Mouse (Mus musculus) hindbrain, embryonic 16.5 days (tissue): ENCODE data around the gene Msrb3. TPM values are rescaled to one million over a fixed set of nuclear protein-coding genes. Genes with fewer than 3 reads are reported as not detected.
A peak's percentile ranks its signal among the peaks of the same experiment; 100 is the strongest.
"Not testable (repeated sequence)": the region's sequence is repeated elsewhere in the genome, so short reads cannot be mapped to it uniquely, and the experiment has no call there.

ENCODE experiments used
- ATAC-seq: fragments of 200-750 bp; cut with Nextera tagmentation; 2 replicates; pipeline ENCODE4 v1.8.0; 2017; ENCODE audit warnings: moderate TSS enrichment, moderate library complexity
- H3K27ac ChIP-seq: fragments of 300-500 bp; sonication (generic); 2 replicates; pipeline ENCODE4 v1.5.1; 2014; ENCODE audit warnings: low read depth, mild to moderate bottlenecking, control low read depth, low read length, moderate library complexity
- H3K27me3 ChIP-seq: fragments of 300-500 bp; sonication (generic); replicated peaks from 2 replicates; pipeline ENCODE4 v1.6.1; 2014; ENCODE audit warnings: low read length; ENCODE audit not compliant: control insufficient read depth, insufficient read depth
- H3K36me3 ChIP-seq: fragments of 300-500 bp; sonication (generic); 2 replicates; pipeline ENCODE4 v1.6.1; 2014; ENCODE audit warnings: mild to moderate bottlenecking, low read length, moderate library complexity, mixed read lengths; ENCODE audit not compliant: control insufficient read depth, insufficient read depth
- H3K4me1 ChIP-seq: fragments of 300-500 bp; sonication (generic); 2 replicates; pipeline ENCODE4 v1.6.1; 2014; ENCODE audit warnings: low read depth, low read length; ENCODE audit not compliant: control insufficient read depth, insufficient read depth
- H3K4me2 ChIP-seq: fragments of 300-500 bp; sonication (generic); 2 replicates; pipeline ENCODE4 v1.6.1; 2014; ENCODE audit warnings: mild to moderate bottlenecking, low read length, control low read depth, moderate library complexity
- H3K4me3 ChIP-seq: fragments of 300-500 bp; sonication (generic); 2 replicates; pipeline ENCODE4 v1.5.1; 2014; ENCODE audit warnings: mild to moderate bottlenecking, low read length, control low read depth, moderate library complexity
- H3K9ac ChIP-seq: fragments of 300-500 bp; sonication (generic); 2 replicates; pipeline ENCODE4 v1.6.1; 2014; ENCODE audit warnings: low read depth, mild to moderate bottlenecking, control low read depth, low read length, moderate library complexity
- H3K9me3 ChIP-seq: fragments of 300-500 bp; sonication (generic); 2 replicates; pipeline ENCODE4 v1.6.1; 2014; ENCODE audit warnings: mild to moderate bottlenecking, low read length, moderate library complexity; ENCODE audit not compliant: control insufficient read depth
- WGBS: fragments of 180-500 bp; shearing (Covaris S2); extraction: QIAGEN DNeasy Blood & Tissue Kit; methylation state at CpG from one replicate; pipeline ENCODE4 v1.1.7; 2014; 5-methylcytosine and 5-hydroxymethylcytosine counted together
- polyA plus RNA-seq: library from polyadenylated mRNA; unstranded; fragments of >200 nt; fragmentation: Nextera tagmentation; extraction: Ambion mirVana; gene quantifications from 2 replicates; pipeline ENCODE4 v1.2.1, GENCODE M21; 2015

The Msrb3 gene
- polyA plus RNA-seq, 1 experiment from 2014 or later = 1.8 TPM

DNA sequence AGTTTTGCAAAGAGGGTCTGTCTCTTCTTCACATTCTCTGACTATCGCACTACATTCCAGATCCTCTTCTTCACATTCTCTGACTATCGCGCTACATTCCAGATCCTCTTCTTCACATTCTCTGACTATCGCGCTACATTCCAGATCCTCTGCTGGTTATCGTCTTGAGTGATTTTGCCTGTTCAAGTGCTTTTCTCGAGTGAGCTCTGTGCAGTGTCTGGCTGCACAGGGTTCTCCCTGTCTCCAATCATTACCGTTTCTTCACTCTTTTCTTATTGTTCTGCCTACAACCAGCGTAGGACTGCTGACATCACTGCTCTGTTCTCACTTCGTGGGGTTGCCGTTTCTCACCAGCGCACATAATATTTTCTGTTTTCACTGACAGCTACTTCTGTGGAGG, 138.2 kb downstream of the Msrb3 start:
- H3K27ac ChIP-seq = no peak overlapping the region
- H3K4me1 ChIP-seq = peaks cover 6% of the 10 kb centered on the region
- no peaks in the 10 kb centered on the region for H3K36me3 ChIP-seq
- H3K9ac ChIP-seq = no peak overlapping the region
- H3K27me3 ChIP-seq = no peaks in the 10 kb centered on the region
- no peak overlapping the region for H3K4me2 ChIP-seq
- H3K4me3 ChIP-seq = no peak overlapping the region
- 91% methylated on average over 12 of the region's 12 CpGs for WGBS
- H3K9me3 ChIP-seq = peaks cover 2% of the 10 kb centered on the region; the same call in 1 of the 2 replicates
- ATAC-seq = no peak

DNA sequence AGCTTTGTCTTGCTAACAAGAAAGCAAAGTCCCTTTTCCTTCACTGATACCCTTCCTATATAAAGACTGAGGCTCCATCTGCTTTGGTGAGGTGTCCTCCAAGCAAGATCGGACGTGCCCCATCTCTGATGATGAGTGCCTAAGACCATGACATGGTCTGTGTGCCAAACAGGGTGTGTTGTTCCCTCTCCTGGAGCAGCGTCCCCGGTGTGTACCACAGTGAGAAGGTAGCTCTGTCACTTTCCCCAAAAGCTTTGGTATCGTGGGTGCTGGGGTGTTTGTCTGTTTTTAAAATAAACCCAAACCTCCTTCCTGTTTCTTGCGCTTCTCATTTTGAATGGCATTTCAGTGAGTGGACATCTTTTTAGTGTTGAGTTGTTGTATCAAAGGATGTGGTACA, 139.0 kb downstream of the Msrb3 start:
- Histone ChIP-seq H3K9me3 (peaks cover 2% of the 10 kb centered on the region; the same call in 1 of the 2 replicates), H3K4me1 (peaks cover 6% of the 10 kb centered on the region), H3K4me2 (no peak overlapping the region), H3K4me3 (no peak overlapping the region), H3K36me3 (no peaks in the 10 kb centered on the region), H3K27ac (no peak overlapping the region), H3K27me3 (no peaks in the 10 kb centered on the region), H3K9ac (no peak overlapping the region)
- 95% methylated on average over 6 of the region's 6 CpGs for WGBS
- no peak for ATAC-seq

DNA sequence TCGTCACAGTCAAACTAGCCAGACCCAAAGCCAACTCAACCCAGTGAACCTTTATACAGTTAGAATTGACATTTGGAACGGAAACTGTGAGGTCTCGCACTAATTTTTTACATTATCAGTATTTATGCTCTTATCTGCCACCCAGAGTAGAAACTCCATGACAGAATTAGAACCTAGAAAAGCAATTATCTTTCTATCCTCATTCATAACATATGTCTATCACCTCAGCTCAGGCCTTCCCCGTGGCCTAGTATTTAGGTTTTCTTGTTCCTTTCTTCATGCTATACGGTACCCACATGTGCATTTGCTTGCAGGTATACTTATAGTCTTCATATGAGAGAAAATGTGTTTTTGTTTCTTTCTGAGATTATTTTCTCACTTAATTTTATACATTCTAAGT, 146.4 kb downstream of the Msrb3 start:
- no peak overlapping the region for H3K4me2 ChIP-seq
- 91% methylated on average over 5 of the region's 5 CpGs for WGBS
- peaks cover 2% of the 10 kb centered on the region; the same call in 1 of the 2 replicates for H3K9me3 ChIP-seq
- H3K4me1 ChIP-seq = no peaks in the 10 kb centered on the region; the same call in 1 of the 2 replicates
- H3K36me3 ChIP-seq = no peaks in the 10 kb centered on the region
- H3K27ac ChIP-seq = no peak overlapping the region
- no peak overlapping the region for H3K4me3 ChIP-seq
- H3K27me3 ChIP-seq = no peaks in the 10 kb centered on the region
- no peak overlapping the region for H3K9ac ChIP-seq
- ATAC-seq = no peak

DNA sequence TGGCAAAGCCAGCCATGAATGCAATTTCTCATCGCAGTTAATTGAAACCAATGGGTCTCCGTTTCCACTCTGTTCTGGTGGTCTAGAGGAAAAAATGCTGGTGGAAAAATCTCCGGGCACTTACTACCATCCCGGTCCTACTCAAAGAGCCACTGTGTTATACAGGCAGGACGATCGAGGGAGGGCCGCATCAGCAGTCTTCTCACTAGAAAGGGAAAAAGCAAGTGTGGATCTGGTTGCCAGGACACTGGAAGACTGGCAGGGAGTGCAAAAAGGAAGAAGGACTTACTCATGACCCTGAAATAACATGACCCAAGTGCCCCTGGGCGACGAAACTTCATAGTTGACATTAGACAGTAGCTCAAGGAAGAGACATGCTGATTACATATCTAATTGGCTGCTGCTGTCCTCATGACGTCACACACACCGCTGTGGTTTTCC, 147.1 kb downstream of the Msrb3 start:
- Histone ChIP-seq H3K4me2 (no peak overlapping the region), H3K27me3 (no peaks in the 10 kb centered on the region), H3K27ac (peak overlapping the region; percentile 44), H3K9ac (no peak overlapping the region), H3K4me3 (no peak overlapping the region), H3K9me3 (peaks cover 2% of the 10 kb centered on the region; the same call in 1 of the 2 replicates), H3K36me3 (no peaks in the 10 kb centered on the region), H3K4me1 (no peaks in the 10 kb centered on the region; the same call in 1 of the 2 replicates)
- ATAC-seq = peak; percentile 63; the same call in 1 of the 2 replicates
- 62% methylated on average over 11 of the region's 11 CpGs for WGBS

DNA sequence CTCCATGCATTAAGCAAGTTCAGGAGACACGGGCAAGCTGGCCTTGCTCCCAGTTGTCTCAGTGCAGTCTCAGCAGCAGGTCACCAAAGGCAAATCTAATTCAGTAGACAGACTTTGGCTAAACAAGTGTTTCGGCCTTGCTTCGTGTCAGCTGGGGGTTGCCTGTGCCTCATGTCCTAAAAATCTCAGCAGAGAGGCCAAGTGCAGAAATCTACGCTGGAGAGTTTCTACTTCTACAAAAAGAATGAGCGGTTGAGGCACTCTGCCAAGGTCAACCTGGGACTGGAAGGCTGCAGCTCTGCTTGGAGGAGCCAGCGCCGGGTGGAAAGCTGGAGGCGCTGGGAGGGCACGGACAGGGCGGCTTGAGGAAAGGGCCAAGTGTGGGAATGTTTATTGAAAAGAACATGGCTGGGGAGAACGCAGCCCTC, 147.6 kb downstream of the Msrb3 start:
- Histone ChIP-seq H3K9ac (no peak overlapping the region), H3K4me1 (no peaks in the 10 kb centered on the region; the same call in 1 of the 2 replicates), H3K36me3 (no peaks in the 10 kb centered on the region), H3K4me2 (no peak overlapping the region), H3K9me3 (peaks cover 2% of the 10 kb centered on the region; the same call in 1 of the 2 replicates), H3K27ac (peak overlapping the region; percentile 44), H3K27me3 (peaks cover 3% of the 10 kb centered on the region), H3K4me3 (no peak overlapping the region)
- WGBS = 48% methylated on average over 11 of the region's 11 CpGs
- ATAC-seq = peak; percentile 76; the same call in 1 of the 2 replicates

DNA sequence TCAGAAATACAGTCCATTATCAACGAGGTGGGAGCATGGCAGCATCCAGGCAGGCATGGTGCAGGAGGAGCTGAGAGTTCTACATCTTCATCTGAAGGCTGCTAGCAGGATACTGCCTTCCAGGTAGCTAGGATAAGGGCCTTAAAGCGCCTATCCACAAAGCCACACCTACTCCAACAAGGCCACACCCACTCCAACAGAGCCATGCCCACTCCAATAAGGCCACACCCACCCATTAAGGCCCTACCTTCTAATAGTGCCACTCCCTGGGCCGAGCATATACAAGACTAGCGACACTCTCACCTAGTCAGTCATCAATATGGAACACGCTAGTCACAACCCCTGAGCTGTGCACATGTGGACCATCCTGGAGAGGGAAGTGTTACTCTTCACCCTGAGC, 149.3 kb downstream of the Msrb3 start:
- not testable (repeated sequence) for H3K4me2 ChIP-seq, H3K4me1 ChIP-seq, H3K9ac ChIP-seq, H3K9me3 ChIP-seq, H3K4me3 ChIP-seq, H3K27ac ChIP-seq, H3K27me3 ChIP-seq, ATAC-seq, H3K36me3 ChIP-seq
- 95% methylated on average over 5 of the region's 5 CpGs for WGBS

DNA sequence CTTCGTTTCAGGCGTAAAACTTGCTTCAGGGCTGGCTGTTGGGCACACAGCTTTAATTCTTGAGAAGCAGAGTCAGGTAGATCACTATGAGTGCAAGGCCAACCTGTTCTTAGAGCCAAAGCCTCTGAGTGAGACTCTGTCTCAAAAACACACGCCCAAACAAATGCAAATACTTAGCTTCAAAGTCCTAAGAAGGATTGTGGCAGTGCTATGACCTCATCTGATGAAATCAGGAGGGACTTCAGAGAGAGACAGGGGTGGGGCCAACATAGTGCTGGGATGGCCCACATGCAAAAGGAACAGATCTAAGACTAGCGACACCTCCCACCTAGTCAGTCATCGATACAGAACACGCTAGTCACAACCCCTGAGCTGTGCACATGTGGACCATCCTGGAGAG, 150.7 kb downstream of the Msrb3 start:
- H3K27ac ChIP-seq = no peak overlapping the region
- no peaks in the 10 kb centered on the region for H3K36me3 ChIP-seq
- 87% methylated on average over 6 of the region's 6 CpGs for WGBS
- H3K4me3 ChIP-seq = no peak overlapping the region
- no peaks in the 10 kb centered on the region for H3K9me3 ChIP-seq
- peaks cover 5% of the 10 kb centered on the region for H3K27me3 ChIP-seq
- H3K4me1 ChIP-seq = peaks cover 3% of the 10 kb centered on the region
- ATAC-seq = no peak
- H3K4me2 ChIP-seq = no peak overlapping the region
- H3K9ac ChIP-seq = no peak overlapping the region

DNA sequence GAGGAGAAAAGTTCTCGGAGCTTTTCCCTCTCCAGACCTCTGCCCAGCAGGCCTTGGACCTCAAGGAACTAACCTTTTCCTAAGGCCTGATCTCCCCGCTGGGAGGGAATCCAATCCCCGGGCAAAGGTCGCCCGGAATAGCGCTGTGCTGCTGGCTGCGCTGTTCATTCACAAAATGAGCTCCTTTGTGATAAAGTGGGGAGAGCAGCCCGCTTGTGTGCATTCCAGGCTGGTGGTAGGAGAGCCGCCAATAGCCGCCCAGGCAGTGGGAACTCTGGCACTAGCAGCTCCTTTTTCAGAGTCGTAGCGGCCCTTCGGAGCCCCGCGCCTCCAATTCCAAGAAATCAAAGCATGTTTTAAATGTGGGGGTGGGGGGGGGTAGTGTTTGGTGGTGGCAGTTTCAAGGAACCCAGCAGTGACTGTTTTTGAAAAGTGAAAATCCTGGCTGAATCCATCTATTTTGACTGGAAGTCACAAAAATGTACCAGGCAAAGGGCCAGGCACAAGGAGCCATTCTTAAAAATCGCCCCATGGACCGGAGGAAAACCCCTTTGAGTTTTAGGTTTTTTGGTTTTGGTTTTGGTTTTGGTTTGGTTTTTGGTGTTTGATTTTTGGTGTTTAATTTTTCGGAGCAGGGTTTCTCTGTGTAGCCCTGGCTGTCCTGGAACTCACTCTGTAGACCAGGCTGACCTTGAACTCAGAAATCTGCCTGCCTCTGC, 153.6 kb downstream of the Msrb3 start:
- peaks cover 3% of the 10 kb centered on the region for H3K4me1 ChIP-seq
- H3K9ac ChIP-seq = peak overlapping the region; percentile 64
- H3K4me2 ChIP-seq = peak overlapping the region; percentile 88
- no peaks in the 10 kb centered on the region for H3K9me3 ChIP-seq
- H3K36me3 ChIP-seq = no peaks in the 10 kb centered on the region
- peaks cover 5% of the 10 kb centered on the region for H3K27me3 ChIP-seq
- no peak overlapping the region for H3K27ac ChIP-seq
- WGBS = 5% methylated on average over 18 of the region's 18 CpGs
- peak overlapping the region; percentile 44 for H3K4me3 ChIP-seq
- peak; percentile 94 for ATAC-seq

DNA sequence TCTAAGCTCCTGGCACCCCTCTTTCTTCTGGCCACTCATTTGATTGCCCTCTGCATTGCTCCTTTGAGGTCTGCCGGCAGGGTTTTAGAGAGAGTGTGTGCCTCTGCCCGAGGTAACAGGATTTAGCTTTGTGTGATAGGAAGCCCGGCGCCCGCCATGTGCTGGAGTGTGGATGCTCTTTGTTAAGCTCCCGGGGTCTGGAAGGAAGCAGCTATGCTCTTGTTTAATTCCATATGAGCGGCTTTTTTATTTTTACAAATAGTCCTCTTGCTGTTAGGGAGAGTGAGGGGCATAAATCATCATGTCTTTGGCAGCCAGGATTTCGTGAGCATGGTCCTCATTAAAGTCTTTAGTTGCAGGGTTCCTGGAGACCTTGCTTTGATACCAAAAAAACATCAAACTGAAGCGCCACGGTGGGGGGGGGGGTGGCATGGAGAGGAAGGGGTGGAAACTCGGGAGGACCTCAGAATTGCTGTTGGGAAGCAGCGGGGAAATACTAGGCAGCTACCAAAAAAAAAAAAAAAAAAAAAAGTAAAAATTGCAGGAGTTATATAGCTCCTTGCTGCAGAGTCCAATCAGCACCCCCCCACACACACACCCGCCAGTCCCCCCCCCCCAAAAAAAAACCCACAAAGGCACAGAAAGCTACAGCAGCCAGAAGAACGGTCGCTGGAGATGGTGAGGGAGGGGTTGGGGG, 154.3 kb downstream of the Msrb3 start:
- no peaks in the 10 kb centered on the region for H3K36me3 ChIP-seq
- ATAC-seq = peak; percentile 74
- H3K4me3 ChIP-seq = peak overlapping the region; percentile 44
- H3K27me3 ChIP-seq = peaks cover 5% of the 10 kb centered on the region
- H3K27ac ChIP-seq = no peak overlapping the region
- peak overlapping the region; percentile 64 for H3K9ac ChIP-seq
- peaks cover 3% of the 10 kb centered on the region for H3K4me1 ChIP-seq
- H3K9me3 ChIP-seq = no peaks in the 10 kb centered on the region
- H3K4me2 ChIP-seq = peak overlapping the region; percentile 88
- WGBS = under 1% methylated on average over 15 of the region's 15 CpGs
